Mouse (Mus musculus): ENCODE data around the gene Rraga.

- TF ChIP-seq CTCF (conservative IDR thresholded peaks at IDR 0.05; ENCODE audit: insufficient read depth, insufficient read length, low read depth, low read length) (no peak), POLR2A (IDR thresholded peaks at IDR 0.05; ENCODE audit: low read depth, low read length) (no peak)
Measured at GRCm38 (mm10) chr4:86611524-86612288, 36.2 kb downstream of the Rraga start, which contains the start of gene Haus6.
